Mouse (Mus musculus) kidney, postnatal 4 days (tissue): ENCODE measurements at regions not wholly inside any gene's neighbourhood (a gene's known extent, or its start where the extent isn't known, plus 50 kb on each side); places are given as distances from the start of the nearest gene placed in this dataset.

Experiments used
- DNase-seq, 2 experiments: peaks; one replicate each; pipeline ENCODE4 v3.0.0; 2021; ENCODE audit warnings: mixed read lengths in 2 of 2

- no peak for DNase-seq
Measured at GRCm38 (mm10) chr7:64058282-64058872, 95.3 kb upstream of the Trpm1 start.

GRCm38 (mm10) chr7:64057873-64058272 lies 95.8 kb upstream of the Trpm1 start:
- peak; percentile 30 to 38 for DNase-seq

GRCm38 (mm10) chr7:64056498-64056897 lies 97.1 kb upstream of the Trpm1 start:
- DNase-seq: no peak

- DNase-seq: no peak
Measured at GRCm38 (mm10) chr7:64054996-64055395, 98.6 kb upstream of the Trpm1 start.

- peak in 1 of 2 experiments; percentile 44 for DNase-seq
Measured at GRCm38 (mm10) chr7:64053766-64054165, 99.9 kb upstream of the Trpm1 start.

GRCm38 (mm10) chr7:64052400-64052799 lies 101.2 kb upstream of the Trpm1 start:
- no peak for DNase-seq

GRCm38 (mm10) chr7:64050826-64051401 lies 102.7 kb upstream of the Trpm1 start:
- DNase-seq: no peak

GRCm38 (mm10) chr7:64050246-64050645 lies 103.4 kb upstream of the Trpm1 start:
- DNase-seq: peak; percentile 31 to 47

- no peak for DNase-seq
Measured at GRCm38 (mm10) chr7:64049183-64049965, 104.3 kb upstream of the Trpm1 start.

- DNase-seq: peak; percentile 79 to 87
Measured at GRCm38 (mm10) chr7:64048452-64049182, 105.0 kb upstream of the Trpm1 start.

GRCm38 (mm10) chr7:64047831-64048230 lies 105.8 kb upstream of the Trpm1 start:
- no peak for DNase-seq

GRCm38 (mm10) chr7:64045292-64045691 lies 106.6 kb upstream of the Klf13 start:
- DNase-seq: no peak

- no peak for DNase-seq
Measured at GRCm38 (mm10) chr7:64042978-64043377, 104.3 kb upstream of the Klf13 start.

- DNase-seq: no peak
Measured at GRCm38 (mm10) chr7:64041303-64041702, 102.6 kb upstream of the Klf13 start.

GRCm38 (mm10) chr7:64040026-64040737 lies 101.5 kb upstream of the Klf13 start:
- DNase-seq: no peak

GRCm38 (mm10) chr7:64037701-64038231 lies 99.1 kb upstream of the Klf13 start:
- DNase-seq: no peak

GRCm38 (mm10) chr7:64036154-64036553 lies 97.4 kb upstream of the Klf13 start:
- DNase-seq: no peak

GRCm38 (mm10) chr7:64035025-64035606 lies 96.4 kb upstream of the Klf13 start:
- no peak for DNase-seq

GRCm38 (mm10) chr7:64034493-64034892 lies 95.8 kb upstream of the Klf13 start:
- no peak for DNase-seq

GRCm38 (mm10) chr7:64033388-64033787 lies 94.7 kb upstream of the Klf13 start:
- DNase-seq: no peak

GRCm38 (mm10) chr7:64032921-64033354 lies 94.2 kb upstream of the Klf13 start:
- DNase-seq: no peak

- DNase-seq: no peak
Measured at GRCm38 (mm10) chr7:64030650-64031049, 91.9 kb upstream of the Klf13 start.
